Mouse (Mus musculus) stomach, embryonic 16.5 days (tissue): Measurements from ENCODE around the gene Myo9b. TPM values are rescaled to one million over a fixed set of nuclear protein-coding genes. Genes with fewer than 3 reads are reported as not detected.
"Not testable (repeated sequence)": the region's sequence is repeated elsewhere in the genome, so short reads cannot be mapped to it uniquely, and the experiment has no call there.

Source experiments
- ATAC-seq: fragments of 200-750 bp; cut with Nextera tagmentation; 2 replicates; pipeline ENCODE4 v1.8.0; 2017; ENCODE audit warnings: moderate number of reproducible peaks, moderate TSS enrichment; ENCODE audit not compliant: insufficient read depth, low FRiP score
- H3K27ac ChIP-seq: fragments of 300-500 bp; sonication (generic); 2 replicates; pipeline ENCODE4 v1.5.1; 2014; ENCODE audit warnings: low read length
- H3K27me3 ChIP-seq: fragments of 300-500 bp; sonication (generic); 2 replicates; pipeline ENCODE4 v1.6.1; 2014; ENCODE audit warnings: low read length, control low read depth, mixed read lengths; ENCODE audit not compliant: control insufficient read depth, insufficient read depth
- H3K36me3 ChIP-seq: fragments of 300-500 bp; sonication (generic); 2 replicates; pipeline ENCODE4 v1.6.1; 2014; ENCODE audit warnings: low read length; ENCODE audit not compliant: control insufficient read depth, insufficient read depth
- H3K4me1 ChIP-seq: fragments of 300-500 bp; sonication (generic); 2 replicates; pipeline ENCODE4 v1.6.1; 2014; ENCODE audit warnings: low read length, control low read depth, mixed read lengths; ENCODE audit not compliant: control insufficient read depth, insufficient read depth
- H3K4me2 ChIP-seq: fragments of 300-500 bp; sonication (generic); 2 replicates; pipeline ENCODE4 v1.6.1; 2014; ENCODE audit warnings: low read depth, low read length, mixed read lengths
- H3K4me3 ChIP-seq: fragments of 300-500 bp; sonication (generic); replicated peaks from 2 replicates; pipeline ENCODE4 v1.5.1; 2014; ENCODE audit warnings: mild to moderate bottlenecking, low read length
- H3K9ac ChIP-seq: fragments of 300-500 bp; sonication (generic); 2 replicates; pipeline ENCODE4 v1.6.1; 2014; ENCODE audit warnings: low read length
- H3K9me3 ChIP-seq: fragments of 300-500 bp; sonication (generic); replicated peaks from 2 replicates; pipeline ENCODE4 v1.6.1; 2016; ENCODE audit warnings: low read length, control low read depth; ENCODE audit not compliant: control insufficient read depth
- WGBS: fragments of 180-500 bp; shearing (Covaris S2); extraction: QIAGEN DNeasy Blood & Tissue Kit; methylation state at CpG from one replicate; pipeline ENCODE4 v1.1.7; 2014; 5-methylcytosine and 5-hydroxymethylcytosine counted together
- polyA plus RNA-seq: library from polyadenylated mRNA; unstranded; fragments of >200 nt; fragmentation: Nextera tagmentation; extraction: Ambion mirVana; gene quantifications from 2 replicates; pipeline ENCODE4 v1.2.1, GENCODE M21; 2015

The Myo9b gene
- polyA plus RNA-seq, 1 experiment from 2014 or later = 19.1 TPM

- H3K4me1 ChIP-seq = peaks cover 19% of the 10 kb centered on the region
- peak overlapping the region; percentile 74 for H3K4me2 ChIP-seq
- H3K4me3 ChIP-seq = peak overlapping the region; percentile 86
- H3K27me3 ChIP-seq = no peaks in the 10 kb centered on the region
- H3K9ac ChIP-seq = peak overlapping the region; percentile 81
- no peak for ATAC-seq
- peak overlapping the region; percentile 89 for H3K27ac ChIP-seq
- H3K9me3 ChIP-seq = no peaks in the 10 kb centered on the region
- no peaks in the 10 kb centered on the region for H3K36me3 ChIP-seq
- under 1% methylated on average over 13 of the region's 14 CpGs for WGBS
These were observed 617 bp downstream of the Myo9b start for GRCm38 (mm10) chr8:71273151-71273510.

DNA sequence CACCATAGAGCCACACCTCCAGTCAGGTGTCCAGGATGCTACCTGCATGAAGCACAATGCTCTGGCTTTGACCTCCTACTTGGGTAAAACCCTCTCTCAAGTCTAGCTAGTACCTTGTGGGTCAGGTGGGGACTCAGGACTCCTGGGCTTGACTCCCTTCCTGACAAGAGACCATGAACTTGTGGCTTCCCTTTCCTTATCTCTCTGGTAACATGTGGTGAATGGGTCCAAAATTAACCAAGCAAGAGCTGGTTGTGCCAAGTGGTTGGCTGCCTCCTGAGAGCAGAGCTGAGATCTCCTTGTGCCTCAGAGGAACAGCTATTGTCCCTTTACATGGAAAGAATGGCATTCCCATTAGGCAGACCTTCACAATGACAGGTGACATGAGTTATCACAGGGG lies 2.0 kb downstream of the Myo9b start:
- Histone ChIP-seq H3K4me3 (no peak overlapping the region), H3K27ac (no peak overlapping the region), H3K27me3 (no peaks in the 10 kb centered on the region), H3K4me2 (no peak overlapping the region), H3K9ac (no peak overlapping the region), H3K4me1 (peaks cover 19% of the 10 kb centered on the region), H3K36me3 (no peaks in the 10 kb centered on the region), H3K9me3 (no peaks in the 10 kb centered on the region)
- no peak for ATAC-seq

GRCm38 (mm10) chr8:71276166-71276565 lies 3.7 kb downstream of the Myo9b start:
- no peak overlapping the region for H3K4me3 ChIP-seq
- H3K27me3 ChIP-seq = no peaks in the 10 kb centered on the region
- no peak overlapping the region for H3K4me2 ChIP-seq
- H3K27ac ChIP-seq = no peak overlapping the region; the same call in 1 of the 2 replicates
- peaks cover 19% of the 10 kb centered on the region for H3K4me1 ChIP-seq
- no peaks in the 10 kb centered on the region for H3K36me3 ChIP-seq
- no peak for ATAC-seq
- H3K9me3 ChIP-seq = no peaks in the 10 kb centered on the region
- no peak overlapping the region for H3K9ac ChIP-seq
- 83% methylated on average over 3 of the region's 3 CpGs for WGBS

DNA sequence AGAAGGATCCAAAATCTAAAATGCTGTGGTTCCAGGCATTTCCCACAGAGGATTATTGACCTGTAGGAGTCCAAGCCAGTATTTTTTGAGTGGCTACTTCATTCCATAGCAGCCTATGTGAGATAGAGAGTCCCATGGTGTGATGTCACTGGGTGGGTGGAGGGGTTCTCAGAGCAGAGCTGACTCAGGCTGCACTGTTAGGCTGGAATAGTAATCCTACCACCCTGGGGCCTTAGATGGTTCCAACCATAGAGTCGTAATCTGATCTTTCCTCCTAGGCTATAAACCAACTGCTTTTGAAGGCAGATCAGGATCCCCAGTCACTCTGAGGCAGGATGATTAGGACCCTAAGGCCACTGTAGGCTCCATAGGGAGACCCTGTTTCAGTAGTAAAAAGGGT lies 6.9 kb downstream of the Myo9b start:
- not testable (repeated sequence) for H3K27me3 ChIP-seq, H3K4me3 ChIP-seq, H3K9me3 ChIP-seq, ATAC-seq, H3K9ac ChIP-seq, H3K4me1 ChIP-seq, H3K4me2 ChIP-seq, H3K27ac ChIP-seq, H3K36me3 ChIP-seq
- 74% methylated on average over 1 of the region's 1 CpGs for WGBS

GRCm38 (mm10) chr8:71281731-71282130 lies 9.2 kb downstream of the Myo9b start:
- H3K36me3 ChIP-seq, H3K27me3 ChIP-seq, H3K9ac ChIP-seq, H3K4me3 ChIP-seq, H3K4me1 ChIP-seq, H3K9me3 ChIP-seq, H3K4me2 ChIP-seq, ATAC-seq: not testable (repeated sequence)
- 79% methylated on average over 1 of the region's 1 CpGs for WGBS
- peak overlapping the region; percentile 27; the same call in 1 of the 2 replicates for H3K27ac ChIP-seq

DNA sequence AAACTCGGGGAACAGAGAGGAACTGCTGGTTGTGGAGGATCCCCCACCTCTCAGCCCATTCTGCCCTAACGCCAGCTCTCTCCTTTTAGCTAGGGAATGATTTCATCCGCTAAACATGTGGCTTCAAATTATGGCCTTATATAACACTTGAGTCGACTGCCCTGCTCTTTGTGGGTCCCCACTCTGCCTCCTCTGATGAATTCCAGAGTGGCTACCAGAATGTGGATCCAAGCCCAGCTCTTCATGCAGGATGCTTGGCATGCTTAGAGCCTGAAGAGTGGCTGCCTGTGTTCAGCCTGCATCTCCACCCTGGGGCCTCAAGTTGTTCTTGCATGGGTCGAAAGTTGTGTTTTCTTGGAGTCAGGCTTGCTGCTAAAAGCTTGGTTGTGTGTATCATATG lies 10.1 kb downstream of the Myo9b start:
- H3K4me3 ChIP-seq = no peak overlapping the region
- peaks cover 3% of the 10 kb centered on the region; the same call in 1 of the 2 replicates for H3K4me1 ChIP-seq
- peak overlapping the region; percentile 67; the same call in 1 of the 2 replicates for H3K27ac ChIP-seq
- H3K36me3 ChIP-seq = no peaks in the 10 kb centered on the region
- no peaks in the 10 kb centered on the region for H3K27me3 ChIP-seq
- no peaks in the 10 kb centered on the region for H3K9me3 ChIP-seq
- H3K9ac ChIP-seq = no peak overlapping the region
- WGBS = 66% methylated on average over 5 of the region's 5 CpGs
- ATAC-seq = peak; percentile 31; the same call in 1 of the 2 replicates
- H3K4me2 ChIP-seq = no peak overlapping the region

- not testable (repeated sequence) for ATAC-seq
These were observed 13.7 kb downstream of the Myo9b start for GRCm38 (mm10) chr8:71286223-71286622.

GRCm38 (mm10) chr8:71288441-71288949 lies 16.0 kb downstream of the Myo9b start:
- Histone ChIP-seq H3K36me3 (peaks cover 8% of the 10 kb centered on the region; the same call in 1 of the 2 replicates), H3K27ac (no peak overlapping the region), H3K27me3 (no peaks in the 10 kb centered on the region), H3K9ac (no peak overlapping the region), H3K4me1 (no peaks in the 10 kb centered on the region), H3K9me3 (no peaks in the 10 kb centered on the region), H3K4me3 (no peak overlapping the region), H3K4me2 (no peak overlapping the region)
- 46% methylated on average over 3 of the region's 3 CpGs for WGBS
- no peak for ATAC-seq

More at GRCm38 (mm10) chr8:71286223-71286622, 13.7 kb downstream of the Myo9b start:
- H3K9ac ChIP-seq, H3K9me3 ChIP-seq, H3K27ac ChIP-seq, H3K4me1 ChIP-seq, H3K4me3 ChIP-seq, H3K36me3 ChIP-seq, H3K4me2 ChIP-seq, H3K27me3 ChIP-seq: not testable (repeated sequence)
- 80% methylated on average over 2 of the region's 2 CpGs for WGBS

GRCm38 (mm10) chr8:71289098-71289497 lies 16.6 kb downstream of the Myo9b start:
- no peak overlapping the region for H3K4me2 ChIP-seq
- no peak for ATAC-seq
- 72% methylated on average over 7 of the region's 7 CpGs for WGBS
- no peaks in the 10 kb centered on the region for H3K27me3 ChIP-seq
- peaks cover 8% of the 10 kb centered on the region; the same call in 1 of the 2 replicates for H3K36me3 ChIP-seq
- H3K9ac ChIP-seq = no peak overlapping the region
- no peak overlapping the region for H3K4me3 ChIP-seq
- no peaks in the 10 kb centered on the region for H3K9me3 ChIP-seq
- H3K4me1 ChIP-seq = no peaks in the 10 kb centered on the region
- no peak overlapping the region for H3K27ac ChIP-seq
